Mouse (Mus musculus): ENCODE measurements around the gene Psma7. TPM values are rescaled to one million over a fixed set of nuclear protein-coding genes. Genes with fewer than 3 reads are reported as not detected.

The Psma7 gene
- polyA plus RNA-seq, 1 experiment from 2014 or later = 615 TPM

DNA sequence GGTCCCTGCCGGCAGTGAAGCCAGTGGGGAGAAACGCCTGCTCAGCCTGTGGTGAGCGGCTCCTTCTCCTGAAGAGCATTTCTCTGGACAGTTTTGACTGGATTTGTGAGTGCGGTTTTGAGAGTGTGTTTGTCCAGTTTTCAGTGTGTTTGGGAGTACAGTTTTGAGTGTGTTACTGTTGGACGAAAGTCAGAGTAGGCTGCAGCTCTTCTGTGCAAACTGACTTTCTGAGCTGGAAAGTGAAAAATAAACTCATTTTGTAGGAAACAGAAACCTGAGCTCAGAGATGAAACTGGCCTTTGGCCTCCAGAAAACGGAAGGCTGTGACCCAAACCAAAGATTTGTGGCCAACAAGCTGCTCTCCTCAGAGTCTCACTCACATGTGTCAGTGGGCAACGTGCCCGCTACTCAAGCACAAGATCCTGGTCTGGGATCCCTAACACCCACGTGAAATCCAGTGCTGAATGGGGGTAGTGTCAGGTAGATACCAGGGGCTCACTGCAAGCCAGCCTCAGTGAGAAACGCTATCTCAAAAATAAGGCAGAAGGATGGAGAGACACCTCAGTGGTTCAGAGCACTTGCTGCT is 55.7 kb downstream of the Psma7 start:
- H3K9ac ChIP-seq = no peak overlapping the region
- no peaks in the 10 kb centered on the region for H3K4me1 ChIP-seq
- no peak overlapping the region for H3K4me2 ChIP-seq
- WGBS = 56% methylated on average over 10 of the region's 10 CpGs
- H3K4me3 ChIP-seq (replicated peaks) = no peak overlapping the region
- no peaks in the 10 kb centered on the region for H3K9me3 ChIP-seq (replicated peaks)
- H3K27ac ChIP-seq = no peak overlapping the region
- H3K27me3 ChIP-seq = no peaks in the 10 kb centered on the region
- ATAC-seq (replicated peaks; ENCODE audit: low FRiP score) = no peak
- no peaks in the 10 kb centered on the region for H3K36me3 ChIP-seq

Other genes starting within 250 kb of the Psma7 start
- 3.5 and 3.9 TPM in 2 replicates for gene Taf4, start 65.8 kb downstream of the Psma7 start, polyA plus RNA-seq (2015; fragmentation: Nextera tagmentation; extraction: Ambion mirVana)
- 9.5 and 10.1 TPM in 2 replicates for gene Lsm14b, start 17.4 kb downstream of the Psma7 start, polyA plus RNA-seq (2015; fragmentation: Nextera tagmentation; extraction: Ambion mirVana)
- 6.3 and 6.4 TPM in 2 replicates for gene Ss18l1, start 76 bp upstream of the Psma7 start, polyA plus RNA-seq (2015; fragmentation: Nextera tagmentation; extraction: Ambion mirVana)
- gene Mtg2, start 28.2 kb upstream of the Psma7 start, polyA plus RNA-seq (2015; fragmentation: Nextera tagmentation; extraction: Ambion mirVana) = 26.4 TPM in 2 replicates
- not detected in 2 replicates for gene Hrh3, start 62.1 kb upstream of the Psma7 start, polyA plus RNA-seq (2015; fragmentation: Nextera tagmentation; extraction: Ambion mirVana)
- 30.3 and 32.1 TPM in 2 replicates for gene Osbpl2, start 76.9 kb upstream of the Psma7 start, polyA plus RNA-seq (2015; fragmentation: Nextera tagmentation; extraction: Ambion mirVana)
- gene Adrm1, start 129.1 kb upstream of the Psma7 start, polyA plus RNA-seq (2015; fragmentation: Nextera tagmentation; extraction: Ambion mirVana) = 193 and 207 TPM in 2 replicates
- 40.6 and 46.7 TPM in 2 replicates for gene Lama5, start 183.4 kb upstream of the Psma7 start, polyA plus RNA-seq (2015; fragmentation: Nextera tagmentation; extraction: Ambion mirVana)
- gene Rps21, start 214.9 kb upstream of the Psma7 start, polyA plus RNA-seq (2015; fragmentation: Nextera tagmentation; extraction: Ambion mirVana) = 637 and 713 TPM in 2 replicates
- 11.8 and 12.3 TPM in 2 replicates for gene Cables2, start 231.1 kb upstream of the Psma7 start, polyA plus RNA-seq (2015; fragmentation: Nextera tagmentation; extraction: Ambion mirVana)
- 0.84 and 0.87 TPM in 2 replicates for gene Rbbp8nl, start 247.4 kb upstream of the Psma7 start, polyA plus RNA-seq (2015; fragmentation: Nextera tagmentation; extraction: Ambion mirVana)

Data from kidney, embryonic 15.5 days (tissue).